Mouse (Mus musculus): ENCODE results near the gene Olfr314.
"Not testable (repeated sequence)": the region's sequence is repeated elsewhere in the genome, so short reads cannot be mapped to it uniquely, and the experiment has no call there.

DNA sequence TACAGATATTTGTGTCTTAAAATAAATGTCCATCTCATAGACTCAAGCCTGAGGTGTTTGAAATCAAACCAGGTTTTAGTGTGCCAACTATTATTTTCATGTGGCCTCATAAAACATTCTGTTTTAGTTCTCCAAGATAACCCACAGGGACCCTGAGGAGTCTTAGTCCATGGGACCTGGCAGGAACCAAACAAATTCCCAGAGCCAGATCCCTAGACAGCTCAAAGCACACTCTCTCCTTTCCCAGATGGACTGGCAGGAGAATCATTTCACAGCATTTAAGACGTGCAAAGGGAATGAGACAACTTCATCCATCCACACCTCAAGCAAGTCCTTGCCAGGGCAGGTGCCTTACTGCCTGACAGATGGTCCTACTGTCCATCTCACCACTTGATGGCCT lies 31.9 kb downstream of the Olfr314 start, which contains the start of gene Olfr313:
- TF ChIP-seq CTCF (IDR thresholded peaks at IDR 0.05; ENCODE audit: low read depth, low read length); GATA1 (IDR thresholded peaks at IDR 0.05; ENCODE audit: borderline replicate concordance, low read length); POLR2AphosphoS5 (IDR thresholded peaks at IDR 0.05; ENCODE audit: insufficient replicate concordance, low read depth, low read length); GATA2 (IDR thresholded peaks at IDR 0.05; ENCODE audit: borderline replicate concordance, low read depth, low read length); TAL1 (conservative IDR thresholded peaks at IDR 0.05; ENCODE audit: low read depth, low read length): not testable (repeated sequence)

Measured in G1E (cell line).